Mouse (Mus musculus) MEL (cell line): ENCODE measurements around the gene Tmem121.

Source experiments
- CTCF ChIP-seq, 3 experiments: IDR thresholded peaks in 2 of 3; conservative IDR thresholded peaks in 1 of 3; 2 replicates each; pipeline ENCODE4 v1.5.1; 2011 to 2012; ENCODE audit warnings: low read length in 3 of 3, low read depth in 2 of 3, mild to moderate bottlenecking in 2 of 3, improper control_type of control experiment in 1 of 3, inconsistent platforms in 1 of 3, mixed read lengths in 1 of 3, moderate library complexity in 1 of 3; ENCODE audit not compliant: control insufficient read depth in 1 of 3, insufficient read depth in 1 of 3, poor library complexity in 1 of 3, severe bottlenecking in 1 of 3
- ELF1 ChIP-seq: IDR thresholded peaks from 2 replicates; pipeline ENCODE4 v1.6.1; 2014; ENCODE audit warnings: low read depth, mild to moderate bottlenecking, inconsistent platforms, low read length, improper control_type of control experiment, moderate library complexity
- MAZ ChIP-seq: IDR thresholded peaks from 2 replicates; pipeline ENCODE4 v1.6.1; 2012; ENCODE audit warnings: low read depth, mild to moderate bottlenecking, inconsistent platforms, low read length, improper control_type of control experiment
- POLR2A ChIP-seq, 2 experiments: IDR thresholded peaks; 2 replicates each; pipeline ENCODE4 v1.6.1; 2011 to 2012; ENCODE audit warnings: low read length in 2 of 2, mild to moderate bottlenecking in 2 of 2, control low read depth in 1 of 2, improper control_type of control experiment in 1 of 2, low read depth in 1 of 2, moderate library complexity in 1 of 2; ENCODE audit not compliant: control insufficient read depth in 1 of 2, insufficient read depth in 1 of 2, poor library complexity in 1 of 2
- RCOR1 ChIP-seq: IDR thresholded peaks from 2 replicates; pipeline ENCODE4 v1.6.1; 2012; ENCODE audit warnings: low read depth, mild to moderate bottlenecking, inconsistent platforms, low read length, improper control_type of control experiment
- SMC3 ChIP-seq: IDR thresholded peaks from 2 replicates; pipeline ENCODE4 v1.6.1; 2011; ENCODE audit warnings: low read depth, low read length, improper control_type of control experiment
- TBP ChIP-seq: IDR thresholded peaks from 2 replicates; pipeline ENCODE4 v1.8.0; 2011; ENCODE audit warnings: low read depth, low read length, improper control_type of control experiment
- TCF12 ChIP-seq: IDR thresholded peaks from 2 replicates; pipeline ENCODE4 v1.6.1; 2014; ENCODE audit warnings: low read depth, mild to moderate bottlenecking, inconsistent platforms, low read length, improper control_type of control experiment, moderate library complexity
- USF1 ChIP-seq: IDR thresholded peaks from 2 replicates; pipeline ENCODE4 v1.6.1; 2014; ENCODE audit warnings: low read depth, mild to moderate bottlenecking, inconsistent platforms, low read length, improper control_type of control experiment, moderate library complexity

- TF ChIP-seq TCF12 (no peak), ELF1 (no peak), TBP (peak; percentile 91), CTCF (IDR thresholded peaks at IDR 0.05 in 2 of 3, conservative IDR thresholded peaks at IDR 0.05 in 1 of 3; ENCODE audit: control insufficient read depth in 1 of 3, insufficient read depth in 1 of 3, low read depth in 2 of 3, low read length in 3 of 3, poor library complexity in 1 of 3, severe bottlenecking in 1 of 3) (no peak), POLR2A (IDR thresholded peaks at IDR 0.05; ENCODE audit: control insufficient read depth in 1 of 2, insufficient read depth in 1 of 2, low read depth in 1 of 2, low read length in 2 of 2, poor library complexity in 1 of 2) (peak in 1 of 2 experiments; percentile 98; a peak in 2 of 4 replicates), RCOR1 (no peak), USF1 (no peak), MAZ (no peak), SMC3 (no peak)
Observed at GRCm38 (mm10) chr12:113151661-113152271, 34.0 kb upstream of the Tmem121 start.
